Mouse (Mus musculus) cerebellum, adult 11 months (tissue): ENCODE results near the gene Ccr4.

ENCODE experiments used
- DNase-seq: peaks from one replicate; pipeline ENCODE4 v3.0.0; 2022

The Ccr4 gene

GRCm38 (mm10) chr9:114504816-114505215 is at the start of gene Ccr4:
TSS of gene Ccr4 (minus strand) at chr9:114504916.
- DNase-seq: no peak

GRCm38 (mm10) chr9:114553828-114554227 is 49.1 kb upstream of the Ccr4 start:
- DNase-seq: no peak

- DNase-seq: no peak
Observed at GRCm38 (mm10) chr9:114550033-114550432, 45.3 kb upstream of the Ccr4 start.

GRCm38 (mm10) chr9:114549117-114549516 is 44.4 kb upstream of the Ccr4 start:
- no peak for DNase-seq

- no peak for DNase-seq
Observed at GRCm38 (mm10) chr9:114548496-114548895, 43.8 kb upstream of the Ccr4 start.

GRCm38 (mm10) chr9:114547643-114548077 is 42.9 kb upstream of the Ccr4 start:
- DNase-seq: no peak

GRCm38 (mm10) chr9:114546765-114547164 is 42.0 kb upstream of the Ccr4 start:
- no peak for DNase-seq

- no peak for DNase-seq
Observed at GRCm38 (mm10) chr9:114544754-114545393, 40.2 kb upstream of the Ccr4 start.

GRCm38 (mm10) chr9:114543882-114544753 is 39.4 kb upstream of the Ccr4 start:
- no peak for DNase-seq

GRCm38 (mm10) chr9:114541279-114541741 is 36.6 kb upstream of the Ccr4 start:
- DNase-seq: no peak

GRCm38 (mm10) chr9:114538996-114539563 is 34.4 kb upstream of the Ccr4 start:
- DNase-seq: no peak

GRCm38 (mm10) chr9:114536628-114537027 is 31.9 kb upstream of the Ccr4 start:
- no peak for DNase-seq

- no peak for DNase-seq
Observed at GRCm38 (mm10) chr9:114534747-114535517, 30.2 kb upstream of the Ccr4 start.

- DNase-seq: no peak
Observed at GRCm38 (mm10) chr9:114533848-114534247, 29.1 kb upstream of the Ccr4 start.

GRCm38 (mm10) chr9:114531276-114531675 is 26.6 kb upstream of the Ccr4 start:
- DNase-seq: no peak

- no peak for DNase-seq
Observed at GRCm38 (mm10) chr9:114528680-114529048, 23.9 kb upstream of the Ccr4 start.

- no peak for DNase-seq
Observed at GRCm38 (mm10) chr9:114527992-114528679, 23.4 kb upstream of the Ccr4 start.

- DNase-seq: no peak
Observed at GRCm38 (mm10) chr9:114527085-114527484, 22.4 kb upstream of the Ccr4 start.

- DNase-seq: no peak
Observed at GRCm38 (mm10) chr9:114526581-114526980, 21.9 kb upstream of the Ccr4 start.

GRCm38 (mm10) chr9:114525891-114526290 is 21.2 kb upstream of the Ccr4 start:
- no peak for DNase-seq

- DNase-seq: no peak
Observed at GRCm38 (mm10) chr9:114525073-114525633, 20.4 kb upstream of the Ccr4 start.

GRCm38 (mm10) chr9:114522501-114522900 is 17.8 kb upstream of the Ccr4 start:
- DNase-seq: no peak
